ENCODE assay signal across 27 mouse cellular contexts in genomic region chr15:32574327-32574726, GRCm38 (mm10).
A peak's percentile ranks its signal among the peaks of the same experiment; 100 is the strongest.
DNase-seq lines count a peak whose midpoint lies in the region; ATAC-seq and TF ChIP-seq lines count a peak whose summit lies in the region.
"Had no signal": no experiment of that assay in that cellular context is flagged by ENCODE, and none has a peak within 500 bp of the region (broad histone marks: within the 10 kb centered on the region; RNA-seq: fewer than 3 reads in every experiment).

No protein-coding gene starts in this region.

- 77% methylated on average over 6 of the region's 6 CpGs for WGBS in forebrain, embryonic 14.5 days
- 71% methylated on average over 6 of the region's 6 CpGs for WGBS in forebrain, embryonic 16.5 days
- 76% methylated on average over 6 of the region's 6 CpGs for WGBS in midbrain, postnatal 0 days
- 90% methylated on average over 6 of the region's 6 CpGs for WGBS in midbrain, embryonic 10.5 days

- H3K4me1 ChIP-seq in forebrain, embryonic 14.5 days (ENCODE audit: control insufficient read depth, insufficient read depth, low read length) = no peaks in the 10 kb centered on the region
- no peaks in the 10 kb centered on the region for H3K4me1 ChIP-seq in forebrain, embryonic 16.5 days (replicated peaks; ENCODE audit: control insufficient read depth, insufficient read depth, low read length)
- H3K4me1 ChIP-seq in midbrain, postnatal 0 days (ENCODE audit: insufficient read depth, low read length) = no peaks in the 10 kb centered on the region
- no peaks in the 10 kb centered on the region; the same call in 1 of the 2 replicates for H3K4me1 ChIP-seq in midbrain, embryonic 10.5 days
- H3K4me1 ChIP-seq: forebrain, embryonic 12.5 days; neural tube, embryonic 15.5 days had no signal

- peak; percentile 28 for DNase-seq in forebrain, embryonic 14.5 days (ENCODE audit: low spot score)
- DNase-seq in layer of hippocampus, adult 2 months (ENCODE audit: low spot score in 2 of 2) = no peak
- DNase-seq in layer of hippocampus, adult 11-12 months (ENCODE audit: low spot score) = no peak
- DNase-seq in midbrain, postnatal 0 days (ENCODE audit: low spot score) = peak; percentile 58
- DNase-seq in midbrain, embryonic 10.5 days (ENCODE audit: low spot score) = no peak
- no peak for DNase-seq in kidney, postnatal 10 days
- DNase-seq: adrenal gland, postnatal 25 days; cerebellum, adult 11 months; gastrocnemius, postnatal 25 days; heart, adult 18-20 months; heart, postnatal 4 days; kidney, adult 9 months; kidney, postnatal 14 days; layer of hippocampus, postnatal 36 days; liver; lung, adult 2 months; lung, postnatal 10 days; thymus, adult 2 months; thymus, postnatal 36 days had no signal

- H3K9ac ChIP-seq in forebrain, embryonic 14.5 days (ENCODE audit: low read length) = no peak overlapping the region
- no peak overlapping the region for H3K9ac ChIP-seq in forebrain, embryonic 16.5 days (replicated peaks; ENCODE audit: low read depth, low read length)
- H3K9ac ChIP-seq in midbrain, postnatal 0 days (replicated peaks; ENCODE audit: low read length, poor library complexity, severe bottlenecking) = no peak overlapping the region
- H3K9ac ChIP-seq: forebrain, embryonic 12.5 days; liver, embryonic 14.5 days; neural tube, embryonic 15.5 days had no signal

- H3K4me2 ChIP-seq in forebrain, embryonic 14.5 days (ENCODE audit: low read length) = no peak overlapping the region
- no peak overlapping the region for H3K4me2 ChIP-seq in forebrain, embryonic 16.5 days (ENCODE audit: low read length)
- H3K4me2 ChIP-seq in midbrain, postnatal 0 days (ENCODE audit: low read depth, low read length, poor library complexity, severe bottlenecking) = no peak overlapping the region
- H3K4me2 ChIP-seq: forebrain, embryonic 12.5 days; heart, embryonic 11.5 days; neural tube, embryonic 15.5 days had no signal

- H3K4me3 ChIP-seq in forebrain, embryonic 14.5 days (ENCODE audit: low read depth, low read length) = no peak overlapping the region
- H3K4me3 ChIP-seq in forebrain, embryonic 16.5 days (replicated peaks; ENCODE audit: low read length) = no peak overlapping the region
- H3K4me3 ChIP-seq in layer of hippocampus, adult 2 months = no peak overlapping the region
- no peak overlapping the region for H3K4me3 ChIP-seq in midbrain, postnatal 0 days (ENCODE audit: low read depth, low read length)
- no peak overlapping the region for H3K4me3 ChIP-seq in midbrain, embryonic 10.5 days
- H3K4me3 ChIP-seq: erythroblast, embryonic 14.5 days; forebrain, embryonic 12.5 days; neural tube, embryonic 15.5 days had no signal

- no peaks in the 10 kb centered on the region for H3K36me3 ChIP-seq in forebrain, embryonic 14.5 days (ENCODE audit: control insufficient read depth, insufficient read depth, low read length)
- H3K36me3 ChIP-seq in forebrain, embryonic 16.5 days (ENCODE audit: control insufficient read depth, insufficient read depth) = no peaks in the 10 kb centered on the region
- H3K36me3 ChIP-seq in midbrain, postnatal 0 days (ENCODE audit: insufficient read depth, low read length) = no peaks in the 10 kb centered on the region
- no peaks in the 10 kb centered on the region for H3K36me3 ChIP-seq in midbrain, embryonic 10.5 days
- H3K36me3 ChIP-seq: forebrain, embryonic 12.5 days; neural tube, embryonic 15.5 days had no signal

- H3K9me3 ChIP-seq in forebrain, embryonic 14.5 days (replicated peaks; ENCODE audit: control insufficient read depth, low read length) = no peaks in the 10 kb centered on the region
- no peaks in the 10 kb centered on the region for H3K9me3 ChIP-seq in forebrain, embryonic 16.5 days (ENCODE audit: control insufficient read depth, low read length)
- no peaks in the 10 kb centered on the region for H3K9me3 ChIP-seq in midbrain, postnatal 0 days (ENCODE audit: low read length)
- H3K9me3 ChIP-seq in midbrain, embryonic 10.5 days (replicated peaks) = no peaks in the 10 kb centered on the region
- H3K9me3 ChIP-seq: forebrain, embryonic 12.5 days; neural tube, embryonic 15.5 days had no signal

- no peak overlapping the region for H3K27ac ChIP-seq in forebrain, embryonic 14.5 days (ENCODE audit: low read depth, low read length)
- H3K27ac ChIP-seq in forebrain, embryonic 16.5 days (ENCODE audit: low read length) = no peak overlapping the region
- H3K27ac ChIP-seq in layer of hippocampus, adult 2 months = peak overlapping the region; percentile 33; the same call in 1 of the 2 replicates
- H3K27ac ChIP-seq in midbrain, postnatal 0 days (ENCODE audit: low read depth, low read length) = no peak overlapping the region
- no peak overlapping the region for H3K27ac ChIP-seq in midbrain, embryonic 10.5 days (replicated peaks)
- H3K27ac ChIP-seq: forebrain, embryonic 12.5 days; liver, embryonic 14.5 days; macrophage; neural tube, embryonic 15.5 days had no signal

- H3K27me3 ChIP-seq in forebrain, embryonic 14.5 days (replicated peaks; ENCODE audit: control insufficient read depth, insufficient read depth, low read length) = no peaks in the 10 kb centered on the region
- no peaks in the 10 kb centered on the region for H3K27me3 ChIP-seq in forebrain, embryonic 16.5 days (replicated peaks; ENCODE audit: control insufficient read depth, insufficient read depth, low read length)
- H3K27me3 ChIP-seq in midbrain, postnatal 0 days (ENCODE audit: insufficient read depth, low read length) = no peaks in the 10 kb centered on the region
- no peaks in the 10 kb centered on the region for H3K27me3 ChIP-seq in midbrain, embryonic 10.5 days (ENCODE audit: low read depth, poor library complexity, severe bottlenecking)
- H3K27me3 ChIP-seq: neural tube, embryonic 15.5 days had no signal

- ATAC-seq in forebrain, embryonic 14.5 days = no peak
- no peak for ATAC-seq in forebrain, embryonic 16.5 days
- ATAC-seq in midbrain, postnatal 0 days (ENCODE audit: low FRiP score) = no peak
- ATAC-seq: CD4-positive, CD25-positive, alpha-beta regulatory T cell, adult 4 months had no signal

- TF ChIP-seq CTCF in layer of hippocampus, adult 2 months (conservative IDR thresholded peaks at IDR 0.05) = no peak
- no peak for TF ChIP-seq CTCF in midbrain, postnatal 0 days (IDR thresholded peaks at IDR 0.05)

Comparison
In these comparisons a context has a peak if more than half of its experiments do, and no peak if none do; other contexts are left out.
1. DNase-seq: peak in forebrain, embryonic 14.5 days (single experiment) and midbrain, postnatal 0 days (single experiment); none in layer of hippocampus, adult 2 months (0 of 2), layer of hippocampus, adult 11-12 months (single experiment), midbrain, embryonic 10.5 days (single experiment) and kidney, postnatal 10 days (single experiment).